7 mouse cellular contexts compared by ENCODE assay signal in genomic region chr6:48601271-48602079, GRCm38 (mm10). TPM values are rescaled to one million over a fixed set of nuclear protein-coding genes. Genes with fewer than 3 reads are reported as not detected.
DNase-seq lines count a peak whose midpoint lies in the region; ATAC-seq and TF ChIP-seq lines count a peak whose summit lies in the region.

Gene Zfp775 (plus strand): TSS chr6:48602063.

- H3K9ac ChIP-seq in embryonic facial prominence, embryonic 13.5 days, result peak within 1 kb of the TSS; percentile 87
- peak within 1 kb of the TSS; percentile 89 for H3K9ac ChIP-seq in heart, adult 2 months (ENCODE audit: low read depth, low read length)
- peak within 1 kb of the TSS; percentile 83 for H3K9ac ChIP-seq in limb, embryonic 12.5 days (replicated peaks)
- H3K9ac ChIP-seq in midbrain, embryonic 14.5 days (replicated peaks; ENCODE audit: low read length), result peak within 1 kb of the TSS; percentile 89

- peak; percentile 96 for ATAC-seq in embryonic facial prominence, embryonic 13.5 days (ENCODE audit: insufficient number of reproducible peaks, insufficient read depth, low FRiP score, low TSS enrichment, low read depth)
- peak; percentile 99 for ATAC-seq in limb, embryonic 12.5 days (ENCODE audit: insufficient number of reproducible peaks, insufficient read depth, low FRiP score, low TSS enrichment, low read depth)
- peak; percentile 99 for ATAC-seq in midbrain, embryonic 14.5 days (ENCODE audit: low FRiP score, low TSS enrichment)

- H3K4me3 ChIP-seq in embryonic facial prominence, embryonic 13.5 days, result peak within 1 kb of the TSS; percentile 78
- peak within 1 kb of the TSS; percentile 88 for H3K4me3 ChIP-seq in heart, adult 2 months
- H3K4me3 ChIP-seq in kidney, adult 2 months (ENCODE audit: insufficient read depth, low read depth, low read length), result peak within 1 kb of the TSS; percentile 87
- H3K4me3 ChIP-seq in limb, embryonic 12.5 days (replicated peaks), result peak within 1 kb of the TSS; percentile 66
- H3K4me3 ChIP-seq in midbrain, embryonic 14.5 days (replicated peaks; ENCODE audit: low read depth, low read length), result peak within 1 kb of the TSS; percentile 80

- no peaks in the 10 kb centered on the region for H3K27me3 ChIP-seq in embryonic facial prominence, embryonic 13.5 days
- H3K27me3 ChIP-seq in heart, adult 2 months (ENCODE audit: control insufficient read depth, insufficient read depth, low read length), result no peaks in the 10 kb centered on the region
- no peaks in the 10 kb centered on the region for H3K27me3 ChIP-seq in kidney, adult 2 months (replicated peaks; ENCODE audit: control insufficient read depth, insufficient read depth, low read length)
- no peaks in the 10 kb centered on the region for H3K27me3 ChIP-seq in limb, embryonic 12.5 days
- H3K27me3 ChIP-seq in midbrain, embryonic 14.5 days (ENCODE audit: control insufficient read depth, insufficient read depth, low read length), result no peaks in the 10 kb centered on the region

- H3K79me2 ChIP-seq in heart, adult 2 months (replicated peaks; ENCODE audit: control insufficient read depth, insufficient read depth, low read length), result peaks cover 4% of the 10 kb centered on the region; the same call in 1 of the 2 replicates

- WGBS in embryonic facial prominence, embryonic 13.5 days, result 4% methylated on average over 42 of the region's 42 CpGs
- WGBS in heart, adult 2 months, result 5% methylated on average over 42 of the region's 42 CpGs
- 5% methylated on average over 42 of the region's 42 CpGs for WGBS in kidney, adult 2 months
- 4% methylated on average over 42 of the region's 42 CpGs for WGBS in limb, embryonic 12.5 days
- WGBS in midbrain, embryonic 14.5 days, result 4% methylated on average over 42 of the region's 42 CpGs

- peak; percentile 94 to 96 for DNase-seq in adrenal gland, postnatal 4 days (ENCODE audit: low spot score in 2 of 2)
- DNase-seq in heart, adult 2 months, result peak; percentile 97 to 98
- DNase-seq in kidney, adult 2 months, result peak; percentile 99
- peak; percentile 98 for DNase-seq in midbrain, embryonic 14.5 days
- peak; percentile 84 for DNase-seq in spleen, adult 12 weeks (ENCODE audit: low spot score)

- intact Hi-C loops in heart, adult 2 months (cut with DNase I), result no loop called here

- peak; percentile 84 for TF ChIP-seq POLR2A in heart, adult 2 months (IDR thresholded peaks at IDR 0.05; ENCODE audit: insufficient read depth, low read depth, low read length)
- TF ChIP-seq POLR2A in kidney, adult 2 months (IDR thresholded peaks at IDR 0.05; ENCODE audit: low read depth, low read length), result peak; percentile 12

- peaks cover 18% of the 10 kb centered on the region for H3K9me3 ChIP-seq in embryonic facial prominence, embryonic 13.5 days
- H3K9me3 ChIP-seq in limb, embryonic 12.5 days, result peaks cover 20% of the 10 kb centered on the region
- peaks cover 15% of the 10 kb centered on the region for H3K9me3 ChIP-seq in midbrain, embryonic 14.5 days (ENCODE audit: control insufficient read depth, low read length)

- peaks cover 14% of the 10 kb centered on the region for H3K4me1 ChIP-seq in embryonic facial prominence, embryonic 13.5 days
- peaks cover 1% of the 10 kb centered on the region; the same call in 1 of the 2 replicates for H3K4me1 ChIP-seq in heart, adult 2 months (ENCODE audit: control insufficient read depth, insufficient read depth, low read length)
- H3K4me1 ChIP-seq in kidney, adult 2 months (ENCODE audit: control insufficient read depth, insufficient read depth, low read length), result peaks cover 11% of the 10 kb centered on the region; the same call in 1 of the 2 replicates
- H3K4me1 ChIP-seq in limb, embryonic 12.5 days (replicated peaks), result peaks cover 15% of the 10 kb centered on the region; the same call in 1 of the 2 replicates
- peaks cover 15% of the 10 kb centered on the region for H3K4me1 ChIP-seq in midbrain, embryonic 14.5 days (ENCODE audit: control insufficient read depth, insufficient read depth, low read length)

- peaks cover 38% of the 10 kb centered on the region for H3K36me3 ChIP-seq in embryonic facial prominence, embryonic 13.5 days
- H3K36me3 ChIP-seq in heart, adult 2 months (ENCODE audit: control insufficient read depth, insufficient read depth, low read length), result no peaks in the 10 kb centered on the region
- H3K36me3 ChIP-seq in kidney, adult 2 months (ENCODE audit: control insufficient read depth, insufficient read depth, low read length), result peaks cover 2% of the 10 kb centered on the region
- peaks cover 38% of the 10 kb centered on the region for H3K36me3 ChIP-seq in limb, embryonic 12.5 days
- peaks cover 38% of the 10 kb centered on the region for H3K36me3 ChIP-seq in midbrain, embryonic 14.5 days (ENCODE audit: control insufficient read depth, insufficient read depth, low read length)

- peak within 1 kb of the TSS; percentile 82 for H3K27ac ChIP-seq in embryonic facial prominence, embryonic 13.5 days
- H3K27ac ChIP-seq in heart, adult 2 months, result peak within 1 kb of the TSS; percentile 98
- peak within 1 kb of the TSS; percentile 95 for H3K27ac ChIP-seq in kidney, adult 2 months (ENCODE audit: insufficient read depth, low read depth, low read length)
- peak within 1 kb of the TSS; percentile 79 for H3K27ac ChIP-seq in limb, embryonic 12.5 days
- peak within 1 kb of the TSS; percentile 92 for H3K27ac ChIP-seq in midbrain, embryonic 14.5 days (replicated peaks; ENCODE audit: low read depth, low read length)

- TF ChIP-seq CTCF in heart, adult 2 months (IDR thresholded peaks at IDR 0.05), result 0 out of 2 replicates have a peak, but pooled peaks have one; percentile 18
- no peak for TF ChIP-seq CTCF in kidney, adult 2 months (conservative IDR thresholded peaks at IDR 0.05; ENCODE audit: insufficient read depth, insufficient read length, low read depth, low read length)

- H3K4me2 ChIP-seq in embryonic facial prominence, embryonic 13.5 days, result peak within 1 kb of the TSS; percentile 92
- peak within 1 kb of the TSS; percentile 84 for H3K4me2 ChIP-seq in limb, embryonic 12.5 days
- H3K4me2 ChIP-seq in midbrain, embryonic 14.5 days (ENCODE audit: low read length), result peak within 1 kb of the TSS; percentile 92

- 0 out of 2 replicates have a peak, but pooled peaks have one; percentile 44 for TF ChIP-seq EP300 in heart, adult 2 months (IDR thresholded peaks at IDR 0.05; ENCODE audit: insufficient read depth, low read depth, low read length)

RNA-seq across cellular contexts. Expression of gene Zfp775, which starts in this region (rescaled TPM):
- total RNA-seq in adrenal gland, postnatal 4 days (2021), result 10 to 100 TPM in 1 of 2 experiments, 1 to 10 TPM in 1; 7.8 to 10.0 TPM
- 5.4 and 9.8 TPM in 2 replicates for polyA plus RNA-seq in embryonic facial prominence, embryonic 13.5 days (2015; fragmentation: Nextera tagmentation; extraction: Ambion mirVana)
- total RNA-seq in heart, adult 2 months (2021), result 10 to 100 TPM; 11.8 to 12.9 TPM
- 6.2 and 7.0 TPM in 2 replicates for polyA plus RNA-seq in heart, adult 2 months (2012; rRNA removed)
- 4.3 and 6.1 TPM in 2 replicates for polyA plus RNA-seq in kidney, adult 2 months (2012; rRNA removed)
- 9.7 and 10.5 TPM in 2 replicates for polyA plus RNA-seq in limb, embryonic 12.5 days (2016; fragmentation: Nextera tagmentation; extraction: Ambion mirVana)
- 14.6 and 17.5 TPM in 2 replicates for polyA plus RNA-seq in midbrain, embryonic 14.5 days (2014; fragmentation: Nextera tagmentation; extraction: Ambion mirVana)

Comparison
In these comparisons a context has a peak if more than half of its experiments do, and no peak if none do; other contexts are left out.
1. Peak in every context shown above with its lines: DNase-seq, ATAC-seq, H3K4me3 ChIP-seq and H3K27ac ChIP-seq.